Mouse (Mus musculus) thymus, adult 2 months (tissue): Measurements from ENCODE around the gene Lmf1.

Experiments
- CTCF ChIP-seq: fragments of 200-500 bp; IDR thresholded peaks from 2 replicates; pipeline ENCODE4 v1.5.1; 2012; ENCODE audit warnings: mild to moderate bottlenecking, control low read depth, low read length, moderate library complexity, borderline replicate concordance; ENCODE audit not compliant: control insufficient read depth, poor library complexity, insufficient read depth; ENCODE audit errors: extremely low read depth
- POLR2A ChIP-seq: fragments of 200-500 bp; IDR thresholded peaks from 2 replicates; pipeline ENCODE4 v1.6.1; 2012; ENCODE audit warnings: mild to moderate bottlenecking, low read length, control low read depth, moderate library complexity; ENCODE audit not compliant: control insufficient read depth, poor library complexity, insufficient read depth; ENCODE audit errors: extremely low read depth

GRCm38 (mm10) chr17:25567745-25568144 is 11.1 kb upstream of the Lmf1 start:
- TF ChIP-seq CTCF: peak; percentile 98
- no peak for TF ChIP-seq POLR2A
